Mouse (Mus musculus) frontal cortex, postnatal 36 days (tissue): Measurements from ENCODE around the gene Adamtsl2.

ENCODE experiments used
- DNase-seq, 2 experiments: peaks; one replicate each; pipeline ENCODE4 v3.0.0; 2022; ENCODE audit warnings: low spot score in 2 of 2

Gene Adamtsl2

DNA sequence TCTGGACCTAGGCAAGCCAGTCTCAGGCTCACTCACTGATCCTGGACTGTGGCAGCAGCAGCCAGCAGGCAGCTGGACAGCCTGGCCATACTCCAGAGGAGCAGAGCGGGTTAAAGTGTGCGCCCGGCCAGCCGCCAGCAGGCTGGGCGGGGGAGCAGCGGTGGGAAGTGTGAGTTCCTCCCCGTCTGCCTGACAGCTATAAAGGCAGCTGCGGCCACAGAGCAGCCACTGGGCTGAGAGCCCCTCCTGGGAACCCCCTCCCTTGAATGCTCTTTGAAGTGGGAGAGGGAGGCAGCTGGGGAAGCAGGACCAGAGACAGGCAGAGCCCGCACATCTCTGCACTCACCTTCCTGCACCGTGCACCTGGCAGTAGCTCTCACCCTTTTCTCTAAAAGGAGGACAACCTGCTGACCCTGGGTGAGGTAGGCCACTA lies at the start of gene Adamtsl2:
TSS of gene Adamtsl2 (plus strand) at position 228 of the 433 bp plus-strand sequence.
- peak in 1 of 2 experiments; percentile 52 for DNase-seq

GRCm38 (mm10) chr2:27032361-27032760 lies 46.8 kb upstream of the Adamtsl2 start:
- no peak for DNase-seq

DNA sequence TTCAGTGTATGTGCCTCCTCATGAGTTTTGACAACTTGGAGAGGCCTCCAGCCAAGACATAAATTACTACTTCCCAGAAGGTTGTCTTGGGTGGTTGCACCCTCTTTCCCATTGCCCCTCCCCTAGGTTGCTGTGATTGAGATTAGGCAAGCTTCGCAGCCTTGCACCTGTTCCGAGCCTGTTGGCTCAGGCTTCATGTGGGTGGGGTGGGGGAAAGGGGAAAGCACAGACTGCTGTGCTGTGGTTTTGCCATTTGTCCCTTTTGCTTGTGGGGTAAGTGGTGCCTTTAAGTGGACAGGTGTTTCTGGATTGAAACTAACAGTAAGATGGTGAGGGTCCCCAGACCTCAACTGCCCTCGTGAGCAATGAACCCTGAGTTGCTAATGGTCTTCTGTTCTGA lies 43.2 kb upstream of the Adamtsl2 start:
- DNase-seq, result no peak

GRCm38 (mm10) chr2:27037008-27037407 lies 42.2 kb upstream of the Adamtsl2 start:
- no peak for DNase-seq

DNA sequence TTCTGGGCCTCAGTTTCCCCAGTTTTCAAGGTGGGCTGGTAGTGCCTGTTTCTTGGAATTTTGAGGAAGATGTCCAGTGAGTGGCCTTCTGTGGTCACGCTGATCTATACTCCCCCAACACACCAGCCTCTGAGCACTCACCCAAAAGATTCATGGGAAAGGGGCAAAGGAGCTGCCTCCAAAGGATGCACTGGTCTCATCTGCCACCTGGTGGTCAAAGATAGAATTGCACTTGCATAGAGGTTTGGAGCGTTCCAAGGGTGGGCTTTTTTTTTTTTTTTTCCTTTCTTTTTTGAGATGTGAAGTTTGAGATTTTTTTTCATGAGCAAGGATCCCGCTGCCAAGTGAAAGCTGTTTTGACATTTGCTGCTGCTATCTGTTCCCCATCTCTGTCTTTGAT lies 40.6 kb upstream of the Adamtsl2 start:
- peak in 1 of 2 experiments; percentile 76 for DNase-seq

DNA sequence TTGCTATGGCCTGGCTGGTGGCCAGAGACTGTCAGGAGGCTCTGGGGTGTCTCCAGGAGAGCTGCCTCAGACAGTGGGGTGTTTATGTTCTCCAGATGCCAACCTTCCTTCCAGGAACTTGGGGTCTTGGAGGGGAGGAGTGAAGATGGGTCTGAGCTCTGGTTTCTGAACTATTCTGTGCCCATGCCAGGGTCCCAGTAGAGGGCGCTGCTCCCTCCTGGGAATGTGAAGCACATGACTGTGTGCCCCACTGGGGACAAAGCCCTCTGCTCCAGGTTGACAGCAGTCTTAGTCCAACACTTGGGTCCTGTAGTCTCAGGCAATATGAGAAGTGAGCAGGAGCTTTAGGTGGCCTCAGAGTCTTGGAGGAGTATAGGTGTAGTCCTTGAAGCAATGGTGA lies 39.9 kb upstream of the Adamtsl2 start:
- no peak for DNase-seq

DNA sequence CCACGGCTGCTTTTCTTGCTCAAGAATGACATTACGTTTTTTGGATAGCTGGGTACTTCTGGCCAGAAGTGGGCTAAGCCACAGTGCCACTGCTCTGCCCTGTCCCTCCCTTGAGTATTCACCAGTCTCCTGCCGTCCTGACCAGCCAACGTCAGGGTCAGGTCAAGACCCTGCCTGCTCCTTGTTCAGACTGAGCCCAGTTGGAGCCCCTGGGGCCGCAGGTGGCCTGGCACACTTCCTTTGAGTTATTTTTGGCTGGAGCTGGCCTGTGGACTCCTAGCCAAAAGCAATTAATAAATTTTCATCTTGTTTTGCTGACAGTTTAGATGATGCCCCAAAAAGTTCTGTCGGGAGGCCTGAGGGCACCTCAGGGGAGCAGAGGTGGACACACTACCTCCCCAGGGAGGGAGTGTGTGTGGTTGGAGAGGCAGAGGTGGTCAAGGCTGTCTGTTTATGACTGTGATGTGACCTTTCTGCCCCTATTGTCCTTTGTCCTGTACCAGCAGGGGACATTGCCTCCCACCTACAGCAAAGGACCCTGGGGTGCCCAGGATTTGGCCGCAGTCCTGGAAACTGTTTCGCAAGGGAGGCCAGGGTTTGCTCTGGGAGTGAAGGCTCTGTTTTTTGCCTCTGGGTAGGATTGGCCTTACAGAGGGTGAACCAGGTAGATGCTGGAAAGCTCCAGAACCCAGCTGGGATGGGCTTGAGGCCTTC lies 36.9 kb upstream of the Adamtsl2 start:
- DNase-seq, result no peak

GRCm38 (mm10) chr2:27043461-27043860 lies 35.7 kb upstream of the Adamtsl2 start:
- peak; percentile 87 to 94 for DNase-seq

DNA sequence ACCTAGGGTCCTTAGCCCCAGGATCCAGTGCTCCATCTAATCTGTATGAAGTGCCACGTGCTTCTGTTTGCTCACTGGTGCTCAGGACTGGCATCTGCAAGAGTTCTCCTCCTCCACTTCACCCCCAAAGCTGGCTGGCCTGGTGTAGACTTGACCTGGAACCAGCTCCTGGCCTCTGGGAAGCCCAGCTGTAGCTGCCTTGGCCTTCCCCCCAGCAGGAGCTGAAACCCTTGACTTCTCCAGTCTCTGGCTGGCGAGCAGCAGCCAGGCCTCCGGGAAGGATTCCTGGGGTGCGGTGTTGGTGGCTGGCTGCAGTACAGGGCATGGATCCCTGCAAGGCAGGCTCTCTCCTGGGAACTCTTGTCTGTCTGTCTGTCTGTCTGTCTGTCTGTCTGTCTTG lies 35.0 kb upstream of the Adamtsl2 start:
- no peak for DNase-seq

DNA sequence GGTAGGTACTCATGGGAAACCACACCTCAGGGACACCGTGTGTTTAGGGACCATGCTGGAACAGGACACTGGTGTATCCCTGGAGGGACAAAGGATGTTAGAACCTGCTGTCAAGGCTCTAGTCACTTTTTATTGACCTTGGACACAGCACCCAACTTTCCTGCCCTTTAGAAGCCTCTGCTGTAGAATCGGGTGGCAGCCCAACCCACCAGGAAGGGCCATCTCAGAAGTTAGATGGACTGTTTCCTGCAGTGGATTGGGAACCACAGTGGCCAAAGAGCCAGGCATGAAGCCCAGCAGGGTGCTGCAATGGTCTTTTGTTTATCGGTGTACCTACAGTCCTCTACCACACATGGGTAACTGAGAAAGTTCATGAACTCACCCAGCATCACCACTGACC lies 34.5 kb upstream of the Adamtsl2 start:
- no peak for DNase-seq

DNA sequence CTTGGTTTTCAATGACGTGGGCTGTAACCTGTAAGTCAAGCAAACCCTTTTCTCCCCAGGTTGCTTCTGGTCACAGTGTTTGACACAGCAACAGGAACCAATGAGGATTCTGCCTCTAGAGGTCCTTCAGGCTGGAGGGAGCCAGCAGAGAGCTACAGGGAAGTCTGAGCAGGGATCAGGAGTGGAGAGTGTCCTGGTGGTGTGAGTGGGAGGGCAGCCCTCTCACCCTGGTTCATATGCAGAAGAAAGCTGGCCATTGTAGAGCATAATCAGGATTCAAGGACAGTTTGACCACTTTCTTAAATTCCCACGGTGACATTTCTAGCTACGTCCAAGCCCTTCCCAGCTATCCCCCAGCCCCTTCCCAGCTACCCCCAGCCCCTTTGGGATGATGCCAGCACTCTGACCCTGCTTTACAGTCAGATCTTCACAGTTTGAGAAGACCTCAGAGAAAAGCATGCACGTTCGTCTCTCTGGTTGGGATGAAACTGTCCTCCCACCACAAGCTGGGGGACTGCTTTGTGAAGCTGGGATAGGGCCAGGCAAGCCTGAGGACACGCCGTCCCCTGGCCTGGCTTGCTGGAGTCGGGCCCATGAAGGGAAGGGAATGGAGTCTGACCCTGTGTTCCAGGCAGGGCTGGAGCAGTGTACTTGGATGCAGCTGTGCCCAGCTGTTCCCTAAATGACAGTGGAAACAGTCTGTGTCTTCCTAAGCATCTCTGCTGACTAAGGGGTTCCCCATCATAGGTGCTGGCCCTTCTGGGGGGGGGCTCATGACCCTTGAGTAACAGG lies 33.0 kb upstream of the Adamtsl2 start:
- no peak for DNase-seq

DNA sequence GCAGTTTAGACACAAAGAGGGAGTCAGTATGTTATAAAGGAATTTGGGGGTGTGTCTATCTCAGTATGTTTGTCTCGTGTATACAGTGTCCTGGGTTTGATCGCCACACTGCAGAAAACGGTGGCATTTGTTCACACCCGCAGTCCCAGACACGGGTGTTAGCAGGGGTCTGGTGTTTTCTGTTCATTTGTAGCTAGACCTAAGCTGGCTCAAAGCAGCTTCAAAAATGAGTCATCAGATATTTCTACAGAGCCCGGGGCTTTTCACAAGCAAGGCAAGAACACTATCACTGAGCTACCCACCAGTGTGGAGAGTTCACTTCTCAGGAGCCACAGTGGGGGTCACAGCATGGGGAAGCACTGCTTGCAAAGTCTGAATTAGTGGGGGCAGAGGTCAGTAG lies 29.8 kb upstream of the Adamtsl2 start:
- DNase-seq, result no peak

DNA sequence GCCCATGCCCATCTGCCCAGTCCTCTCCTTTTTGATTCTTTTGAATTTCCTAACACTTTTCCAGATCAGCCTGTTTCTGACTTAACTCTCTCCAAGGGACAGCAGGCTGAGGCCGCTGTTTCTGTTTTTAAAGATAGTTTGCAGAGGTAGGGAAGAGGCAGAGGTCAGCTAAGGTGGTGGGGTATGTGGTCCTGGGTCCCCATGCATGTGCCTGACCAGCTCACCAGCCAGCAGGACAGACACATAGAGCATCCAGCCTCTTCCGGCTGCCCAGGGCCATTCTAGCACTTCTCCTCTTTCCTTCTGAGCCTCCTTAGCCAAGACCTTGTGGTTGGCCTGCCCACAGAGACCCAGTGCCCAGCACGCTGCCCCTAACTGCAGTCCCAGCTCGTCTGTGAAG lies 20.9 kb upstream of the Adamtsl2 start:
- no peak for DNase-seq

GRCm38 (mm10) chr2:27058751-27059150 lies 20.4 kb upstream of the Adamtsl2 start:
- DNase-seq, result no peak

- DNase-seq, result no peak
These were observed 20.0 kb upstream of the Adamtsl2 start for GRCm38 (mm10) chr2:27059187-27059586.

- no peak for DNase-seq
These were observed 12.1 kb upstream of the Adamtsl2 start for GRCm38 (mm10) chr2:27067124-27067523.

DNA sequence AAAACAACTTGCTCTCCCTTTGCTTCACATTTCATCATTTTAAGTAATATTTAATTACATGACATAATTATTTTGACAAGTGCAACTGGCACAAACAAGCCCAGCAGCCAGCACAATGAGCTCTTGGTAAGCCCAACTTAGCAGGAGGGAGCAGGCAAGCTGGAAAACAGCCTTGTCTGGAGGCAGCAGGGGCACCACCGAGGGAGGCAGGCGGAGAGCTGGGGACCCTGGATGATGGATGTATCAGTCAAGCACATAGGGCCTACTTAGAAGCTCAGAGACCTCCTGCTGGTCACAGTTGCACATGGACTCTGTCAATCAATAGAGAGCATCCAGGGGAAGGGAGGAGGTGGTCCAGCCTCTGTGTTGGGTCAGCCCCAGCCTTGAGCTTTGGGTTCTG lies 11.2 kb upstream of the Adamtsl2 start:
- DNase-seq, result no peak

- DNase-seq, result no peak
These were observed 9.5 kb upstream of the Adamtsl2 start for GRCm38 (mm10) chr2:27069646-27070045.

DNA sequence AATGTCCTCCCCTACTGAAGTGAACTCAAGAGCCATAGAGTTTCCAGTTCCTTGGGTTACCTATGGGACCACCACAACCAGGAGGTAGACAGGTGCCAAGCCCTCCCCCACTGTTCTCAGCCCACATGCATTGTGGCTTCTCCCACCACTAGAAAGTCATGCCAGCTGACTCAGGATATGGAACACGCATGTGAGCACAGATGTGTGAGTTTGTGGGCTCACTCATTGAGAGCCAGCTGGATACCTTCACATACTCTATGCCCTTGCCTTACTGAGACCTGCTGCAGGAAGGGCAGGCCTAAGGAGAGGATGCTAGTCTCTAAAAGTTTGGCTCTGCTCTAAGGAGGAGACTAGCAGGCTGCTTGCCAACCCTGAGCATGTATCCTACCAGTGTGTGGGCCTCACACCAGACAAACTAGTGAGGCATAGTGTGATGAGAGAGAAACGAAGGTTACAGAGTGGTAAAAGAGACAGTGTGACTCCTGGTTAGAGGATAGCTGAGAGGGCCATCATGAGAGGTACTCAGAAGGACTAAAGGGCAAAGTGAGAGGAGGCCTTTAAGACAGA lies 8.8 kb upstream of the Adamtsl2 start:
- peak in 1 of 2 experiments; percentile 46 for DNase-seq

- peak; percentile 85 to 88 for DNase-seq
These were observed 8.0 kb upstream of the Adamtsl2 start for GRCm38 (mm10) chr2:27071137-27071536.

DNA sequence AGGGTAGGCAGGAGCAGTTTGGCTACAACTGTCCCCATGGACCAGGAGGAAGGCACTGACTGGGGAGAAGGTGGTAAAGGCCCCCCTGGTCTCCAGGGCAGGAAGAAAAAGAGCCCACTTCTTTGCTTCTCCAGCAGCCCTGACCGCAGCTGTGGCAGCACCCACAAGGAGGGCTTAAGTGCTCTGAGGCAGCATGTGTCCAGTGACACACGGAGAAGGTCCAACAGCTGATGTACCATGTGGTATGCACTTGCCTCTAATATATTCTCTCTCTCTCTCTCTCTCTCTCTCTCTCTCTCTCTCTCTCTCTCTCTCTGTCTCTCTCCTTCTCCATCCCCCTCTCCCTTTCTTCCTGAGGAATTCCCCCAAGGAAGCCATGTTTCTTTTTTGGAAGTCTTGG lies 7.2 kb upstream of the Adamtsl2 start, which contains the start of gene Mymk:
TSS of gene Mymk (minus strand) at position 202 of the 400 bp plus-strand sequence.
- DNase-seq, result no peak

DNA sequence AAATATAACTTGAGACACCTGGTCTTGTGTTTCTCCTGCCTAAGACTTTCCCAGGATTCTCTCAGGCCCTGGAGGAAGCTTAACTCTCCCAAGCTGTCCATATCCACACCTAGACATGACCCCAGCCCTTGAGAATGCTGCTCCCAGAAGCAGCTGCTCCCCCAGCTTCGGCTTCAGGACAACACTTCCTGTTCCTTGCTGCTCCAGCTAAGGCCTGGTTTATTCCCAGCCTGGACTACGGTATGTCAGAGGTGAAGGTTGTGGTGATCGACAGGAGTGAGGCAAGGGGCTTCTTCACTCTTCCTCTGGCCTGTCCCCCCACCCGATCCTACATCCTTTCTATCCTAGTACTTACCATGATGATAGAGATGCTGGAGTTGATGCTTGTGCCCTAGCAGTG lies 5.8 kb upstream of the Adamtsl2 start:
- no peak for DNase-seq

DNA sequence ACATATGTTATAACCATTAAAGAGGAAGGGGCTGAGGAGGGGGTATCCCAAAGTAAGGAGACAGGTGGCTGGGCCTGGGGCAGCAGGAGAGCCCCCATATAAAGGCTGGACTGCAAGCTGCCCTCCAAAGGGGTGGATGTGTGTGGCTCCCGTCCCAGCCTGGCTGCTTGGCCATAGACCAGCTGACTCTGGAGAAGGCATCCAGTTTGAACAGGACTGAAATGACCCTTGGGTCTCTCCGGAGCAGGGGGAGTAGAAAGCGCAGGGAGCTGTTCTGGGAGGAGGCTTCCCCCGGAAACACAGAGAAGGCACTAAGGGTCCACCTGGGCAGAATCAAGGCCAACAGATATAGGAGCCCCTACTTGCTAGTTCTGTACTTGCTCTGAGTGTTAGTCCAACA lies 4.4 kb upstream of the Adamtsl2 start:
- no peak for DNase-seq
